Mouse (Mus musculus): ENCODE data around the gene Trp53bp2. TPM values are rescaled to one million over a fixed set of nuclear protein-coding genes. Genes with fewer than 3 reads are reported as not detected.
A peak's percentile ranks its signal among the peaks of the same experiment; 100 is the strongest.

The Trp53bp2 gene
- total and polyA plus RNA-seq, 3 experiments, result 2.6 to 15.1 TPM; not detected in 1

DNA sequence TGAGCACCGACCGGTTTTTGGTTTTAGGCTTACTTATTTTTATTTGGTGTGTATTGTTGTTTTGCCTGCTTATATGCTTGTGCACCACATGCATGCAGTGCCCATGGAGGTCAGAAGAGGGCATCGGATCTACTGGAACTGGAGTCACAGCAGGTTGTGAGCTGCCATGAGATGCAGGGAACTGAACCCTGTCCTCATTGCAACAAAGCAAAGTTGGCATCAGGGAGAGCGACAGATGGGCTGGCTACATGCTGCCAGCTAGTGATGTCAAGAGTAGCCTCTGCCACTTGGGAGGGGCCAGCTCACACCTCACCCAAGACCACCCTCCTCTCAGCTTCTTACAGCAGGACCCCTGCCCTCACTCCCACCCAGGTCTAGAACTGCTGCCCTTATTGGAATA lies 57.0 kb downstream of the Trp53bp2 start:
- DNase-seq (ENCODE audit: low read depth, low spot score), result peak; percentile 37
- peaks cover 0 to 3% of the 10 kb centered on the region in 2 experiments; a peak in 1 of 4 replicates for H3K4me1 ChIP-seq (ENCODE audit: control insufficient read depth in 1 of 2, insufficient read depth in 2 of 2, low read length in 2 of 2)
- H3K9me3 ChIP-seq (replicated peaks; ENCODE audit: insufficient read depth, low read length), result no peaks in the 10 kb centered on the region
- H3K4me3 ChIP-seq (ENCODE audit: control insufficient read depth in 1 of 2, insufficient read depth in 1 of 2, low read depth in 2 of 2, low read length in 2 of 2), result no peak overlapping the region
- peak; percentile 32; the same call in 1 of the 2 replicates for TF ChIP-seq SMC3 (IDR thresholded peaks at IDR 0.05; ENCODE audit: low read depth, low read length)
- TF ChIP-seq CHD2 (IDR thresholded peaks at IDR 0.05; ENCODE audit: low read length), result no peak
- no peak for TF ChIP-seq POLR2AphosphoS5 (IDR thresholded peaks at IDR 0.05; ENCODE audit: borderline replicate concordance, low read depth, low read length)
- TF ChIP-seq CTCF (IDR thresholded peaks at IDR 0.05 in 2 of 3, conservative IDR thresholded peaks at IDR 0.05 in 1 of 3; ENCODE audit: control insufficient read depth in 1 of 3, insufficient read depth in 1 of 3, low read depth in 2 of 3, low read length in 3 of 3, poor library complexity in 1 of 3, severe bottlenecking in 1 of 3), result peak; percentile 30 to 47 (median 37)
- TF ChIP-seq RAD21 (IDR thresholded peaks at IDR 0.05; ENCODE audit: low read depth, low read length), result peak; percentile 3
- no peak for TF ChIP-seq POLR2A (IDR thresholded peaks at IDR 0.05; ENCODE audit: control insufficient read depth in 1 of 2, insufficient read depth in 1 of 2, low read depth in 1 of 2, low read length in 2 of 2, poor library complexity in 1 of 2)
- H3K9ac ChIP-seq (ENCODE audit: control insufficient read depth, low read depth, low read length, poor library complexity, severe bottlenecking), result no peak overlapping the region
- no peaks in the 10 kb centered on the region for H3K27me3 ChIP-seq (ENCODE audit: control insufficient read depth in 1 of 2, insufficient read depth in 2 of 2, low read length in 2 of 2)
- no peaks in the 10 kb centered on the region; a peak in 1 of 4 replicates for H3K36me3 ChIP-seq (ENCODE audit: control insufficient read depth in 1 of 2, insufficient read depth in 2 of 2, low read length in 2 of 2)
- no peaks in the 10 kb centered on the region for H3K79me2 ChIP-seq (ENCODE audit: control insufficient read depth, insufficient read depth, low read length, poor library complexity)
- H3K27ac ChIP-seq (ENCODE audit: control insufficient read depth, low read depth, low read length), result no peak overlapping the region

DNA sequence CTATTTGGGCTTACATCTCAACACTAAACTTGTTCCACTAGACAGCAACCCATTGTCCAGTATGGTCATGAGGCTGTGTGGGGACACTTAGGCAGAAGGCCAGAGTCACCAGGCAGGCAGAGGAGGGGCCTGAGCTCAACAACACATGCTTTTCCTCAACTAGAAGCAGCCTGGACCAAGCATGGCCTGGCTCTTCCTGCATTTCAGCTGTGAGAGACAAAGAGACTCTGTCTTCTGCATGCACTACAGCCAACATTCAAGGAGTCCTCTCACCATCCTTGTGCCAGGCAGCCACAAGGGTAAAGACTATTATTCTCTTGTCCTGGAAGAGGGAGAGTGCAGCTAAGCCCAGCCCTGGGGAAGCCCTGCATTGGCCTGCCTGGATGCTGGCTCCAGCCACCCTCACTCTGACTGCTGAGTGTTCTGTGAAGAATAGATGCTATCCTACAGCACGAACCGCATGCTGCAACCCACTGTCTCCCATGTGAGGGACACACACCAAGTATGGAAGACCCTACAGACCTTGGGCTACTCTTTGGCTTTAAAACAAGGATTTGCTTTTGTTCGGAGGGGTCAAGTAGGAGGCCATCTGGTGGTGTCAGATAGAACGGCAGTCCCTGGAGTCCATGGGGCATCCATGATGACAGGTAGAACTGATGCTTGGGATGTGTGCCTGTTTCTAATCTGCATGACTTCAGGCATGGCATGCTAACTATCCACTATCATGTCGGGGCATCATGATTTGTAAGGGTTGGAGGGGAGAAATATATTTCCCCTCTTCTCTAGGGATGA lies 66.2 kb downstream of the Trp53bp2 start:
- TF ChIP-seq E2F4 (IDR thresholded peaks at IDR 0.05; ENCODE audit: borderline replicate concordance, low read depth, low read length), result no peak
- TF ChIP-seq GABPA (IDR thresholded peaks at IDR 0.05; ENCODE audit: low read depth, low read length), result no peak
- TF ChIP-seq MYB (IDR thresholded peaks at IDR 0.05; ENCODE audit: low read depth, low read length), result no peak
- peak; percentile 15 to 42 (median 34); a peak in 4 of 6 replicates for TF ChIP-seq CTCF (IDR thresholded peaks at IDR 0.05 in 2 of 3, conservative IDR thresholded peaks at IDR 0.05 in 1 of 3; ENCODE audit: control insufficient read depth in 1 of 3, insufficient read depth in 1 of 3, low read depth in 2 of 3, low read length in 3 of 3, poor library complexity in 1 of 3, severe bottlenecking in 1 of 3)
- no peak for TF ChIP-seq MEF2A (IDR thresholded peaks at IDR 0.05; ENCODE audit: extremely low read depth, insufficient replicate concordance, low read depth, low read length, poor library complexity, severe bottlenecking)
- TF ChIP-seq NELFE (IDR thresholded peaks at IDR 0.05; ENCODE audit: low read depth, low read length), result no peak
- no peak for TF ChIP-seq ZC3H11A (IDR thresholded peaks at IDR 0.05; ENCODE audit: low read depth, low read length)
- TF ChIP-seq POLR2A (IDR thresholded peaks at IDR 0.05; ENCODE audit: control insufficient read depth in 1 of 2, insufficient read depth in 1 of 2, low read depth in 1 of 2, low read length in 2 of 2, poor library complexity in 1 of 2), result no peak
- no peak for TF ChIP-seq USF2 (IDR thresholded peaks at IDR 0.05; ENCODE audit: borderline replicate concordance in 1 of 2, insufficient read depth in 1 of 2, low read depth in 1 of 2, low read length in 2 of 2)
- TF ChIP-seq GATA1 (IDR thresholded peaks at IDR 0.05; ENCODE audit: low read depth, low read length), result no peak
- peak; percentile 61 for TF ChIP-seq SMC3 (IDR thresholded peaks at IDR 0.05; ENCODE audit: low read depth, low read length)
- peak; percentile 14; the same call in 1 of the 2 replicates for TF ChIP-seq RAD21 (IDR thresholded peaks at IDR 0.05; ENCODE audit: low read depth, low read length)
- no peak for TF ChIP-seq USF1 (IDR thresholded peaks at IDR 0.05; ENCODE audit: low read depth, low read length)
- H3K36me3 ChIP-seq (ENCODE audit: control insufficient read depth in 1 of 2, insufficient read depth in 2 of 2, low read length in 2 of 2), result no peaks in the 10 kb centered on the region

More for the DNA sequence above, 66.2 kb downstream of the Trp53bp2 start:
- no peak overlapping the region for H3K4me3 ChIP-seq (ENCODE audit: control insufficient read depth in 1 of 2, insufficient read depth in 1 of 2, low read depth in 2 of 2, low read length in 2 of 2)
- DNase-seq (ENCODE audit: low read depth, low spot score), result no peak
- no peaks in the 10 kb centered on the region for H3K27me3 ChIP-seq (ENCODE audit: control insufficient read depth in 1 of 2, insufficient read depth in 2 of 2, low read length in 2 of 2)
- no peaks in the 10 kb centered on the region for H3K4me1 ChIP-seq (ENCODE audit: control insufficient read depth in 1 of 2, insufficient read depth in 2 of 2, low read length in 2 of 2)
- H3K27ac ChIP-seq (ENCODE audit: control insufficient read depth, low read depth, low read length), result no peak overlapping the region
- H3K9ac ChIP-seq (ENCODE audit: control insufficient read depth, low read depth, low read length, poor library complexity, severe bottlenecking), result no peak overlapping the region
- no peaks in the 10 kb centered on the region for H3K79me2 ChIP-seq (ENCODE audit: control insufficient read depth, insufficient read depth, low read length, poor library complexity)
- H3K9me3 ChIP-seq (replicated peaks; ENCODE audit: insufficient read depth, low read length), result no peaks in the 10 kb centered on the region
